Mouse (Mus musculus) hindlimb bud, embryonic 11.5 days (tissue): ENCODE measurements around the gene Apba1.

ENCODE experiments used
- DNase-seq: peaks from one replicate; pipeline ENCODE4 v3.0.0-alpha.2; 2012; ENCODE audit warnings: low read depth, low spot score; ENCODE audit errors: extremely low spot score

Gene Apba1

DNA sequence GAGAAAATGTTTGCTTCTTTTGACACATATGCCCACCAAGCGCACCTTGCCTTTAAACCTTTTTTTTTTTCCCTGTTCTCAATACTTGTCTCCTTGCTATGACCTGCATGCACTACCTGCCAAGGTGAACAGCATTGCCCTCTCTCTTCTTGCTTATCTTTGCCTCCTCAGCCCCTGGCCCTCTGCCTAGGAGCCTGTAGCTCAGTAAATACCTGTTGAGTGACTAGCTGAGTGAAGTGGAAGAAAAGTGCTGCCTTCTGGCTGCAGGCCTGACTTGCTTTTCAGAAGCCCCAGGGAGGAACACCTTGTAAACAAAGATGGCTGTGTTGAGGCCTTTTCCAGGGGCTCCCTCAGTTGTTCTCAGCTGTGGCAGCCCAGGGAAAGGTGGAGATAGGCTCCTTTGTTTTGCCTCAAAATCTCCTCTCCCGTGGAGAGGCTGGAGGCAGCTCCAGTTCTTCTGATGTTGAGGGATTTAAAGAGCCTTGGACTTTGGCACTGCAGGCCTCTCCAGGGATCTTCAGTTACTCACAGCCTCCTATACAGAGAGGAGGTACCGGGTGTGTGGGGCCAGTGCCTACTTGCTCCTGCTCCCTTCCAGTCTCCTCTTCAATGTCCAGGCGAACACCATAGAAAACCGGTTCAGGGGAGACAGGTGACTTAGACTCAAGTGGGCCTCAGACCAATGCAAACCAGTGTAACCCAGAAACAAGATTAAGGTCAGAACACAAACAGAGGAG lies 209.6 kb downstream of the Apba1 start:
- no peak for DNase-seq

DNA sequence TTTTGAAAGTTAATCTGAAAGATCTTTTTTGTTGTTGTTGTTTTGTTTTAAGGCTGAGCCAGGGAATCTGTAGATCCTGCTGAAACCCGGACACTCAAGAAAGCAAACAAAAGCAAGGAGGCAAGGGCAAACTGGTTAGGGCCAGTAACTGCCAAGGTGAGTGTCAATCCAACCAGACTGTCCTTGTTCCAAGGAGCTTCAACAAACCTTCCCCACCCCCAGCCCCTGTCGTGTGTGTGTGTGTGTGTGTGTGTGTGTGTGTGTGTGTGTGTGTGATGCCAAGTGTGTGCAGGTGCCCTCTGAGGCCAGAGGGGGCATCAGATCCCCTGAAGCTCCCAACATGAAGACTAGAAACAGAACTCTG lies 210.2 kb downstream of the Apba1 start:
- no peak for DNase-seq

- DNase-seq = no peak
These were observed 211.7 kb downstream of the Apba1 start for GRCm38 (mm10) chr19:23970374-23970773.

GRCm38 (mm10) chr19:23971391-23971790 lies 212.7 kb downstream of the Apba1 start:
- no peak for DNase-seq

DNA sequence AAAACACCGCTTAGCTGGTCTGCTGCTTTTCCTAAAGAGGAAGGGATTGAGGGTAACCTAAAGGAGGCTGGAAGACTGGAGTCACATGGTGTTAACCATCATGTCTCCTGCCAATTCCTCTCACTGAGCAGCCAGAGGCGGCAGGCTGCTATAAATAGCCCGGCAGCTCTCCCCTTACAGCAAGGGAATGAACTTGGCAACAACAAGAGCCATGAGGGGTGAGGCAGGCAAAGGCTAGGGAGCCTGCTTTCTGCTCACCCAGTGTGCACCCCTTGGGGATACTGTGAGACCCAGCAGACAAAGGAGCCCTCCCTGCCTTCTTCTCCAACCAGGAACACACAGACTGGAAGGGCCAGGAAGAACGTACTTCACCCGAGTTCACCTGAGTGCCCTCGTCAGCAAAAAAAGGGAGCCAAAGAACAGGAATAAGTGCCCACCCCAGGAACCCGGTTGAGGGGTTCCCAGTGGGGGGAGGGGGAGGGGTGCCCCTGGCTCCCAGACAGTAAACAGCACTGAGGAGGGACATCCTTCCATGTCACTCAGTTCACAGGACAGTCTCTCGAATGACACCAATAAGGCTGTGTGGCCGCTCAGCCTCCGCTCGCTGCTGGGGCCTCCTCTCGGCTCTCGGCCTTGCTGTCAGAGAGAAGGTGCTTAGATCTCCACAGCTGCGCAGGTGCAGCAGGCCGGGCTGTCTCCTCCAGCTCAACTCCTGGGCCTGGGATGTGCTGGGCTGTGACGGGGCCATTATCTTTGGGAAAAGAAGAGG lies 214.4 kb downstream of the Apba1 start:
- no peak for DNase-seq

DNA sequence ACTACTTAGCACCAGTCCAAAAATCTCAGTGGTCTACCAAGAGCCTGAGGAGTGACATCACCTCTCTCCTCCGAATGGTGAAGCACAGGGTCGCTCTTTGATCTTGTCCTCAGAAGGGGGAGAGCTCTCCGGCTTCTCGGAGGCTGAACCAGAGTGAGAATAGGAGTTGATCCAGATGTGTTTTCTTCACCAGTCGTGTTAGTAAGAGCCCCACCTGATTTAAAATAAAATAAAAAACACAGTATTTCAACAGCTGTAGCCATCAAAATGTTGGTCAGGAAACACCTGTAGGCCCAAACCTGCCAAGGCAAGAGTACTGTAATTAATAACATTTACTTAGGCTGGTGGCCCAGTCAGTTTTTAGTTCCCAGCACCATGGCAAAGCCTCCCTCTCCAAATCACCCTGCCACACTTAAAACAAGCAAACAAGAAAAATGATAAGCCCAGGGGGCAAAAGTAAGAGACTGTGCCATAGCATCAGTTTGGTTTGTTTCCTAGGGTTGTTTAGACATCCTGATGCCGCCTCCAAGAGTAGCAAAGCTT lies 219.3 kb downstream of the Apba1 start:
- no peak for DNase-seq

DNA sequence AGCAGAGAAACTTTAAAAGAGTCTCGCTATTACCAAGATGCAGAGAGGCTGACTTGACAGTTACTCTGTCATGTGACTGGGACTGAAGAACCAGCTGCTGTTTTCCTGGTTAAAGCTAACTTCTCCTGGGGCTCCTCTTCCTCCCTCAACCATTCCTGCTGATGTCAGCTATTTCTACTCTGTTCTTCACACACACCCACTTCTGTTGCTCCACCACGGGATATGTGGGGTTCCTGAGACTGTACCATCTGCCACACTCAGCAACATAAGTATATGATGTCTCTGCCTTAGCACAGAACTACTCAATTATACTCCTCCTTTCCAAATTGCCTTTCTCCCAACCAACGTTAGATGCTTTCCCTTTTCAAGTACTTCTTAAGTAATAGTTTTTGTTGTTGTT lies 221.9 kb downstream of the Apba1 start:
- DNase-seq = no peak

GRCm38 (mm10) chr19:23984186-23984585 lies 225.5 kb downstream of the Apba1 start:
- no peak for DNase-seq

DNA sequence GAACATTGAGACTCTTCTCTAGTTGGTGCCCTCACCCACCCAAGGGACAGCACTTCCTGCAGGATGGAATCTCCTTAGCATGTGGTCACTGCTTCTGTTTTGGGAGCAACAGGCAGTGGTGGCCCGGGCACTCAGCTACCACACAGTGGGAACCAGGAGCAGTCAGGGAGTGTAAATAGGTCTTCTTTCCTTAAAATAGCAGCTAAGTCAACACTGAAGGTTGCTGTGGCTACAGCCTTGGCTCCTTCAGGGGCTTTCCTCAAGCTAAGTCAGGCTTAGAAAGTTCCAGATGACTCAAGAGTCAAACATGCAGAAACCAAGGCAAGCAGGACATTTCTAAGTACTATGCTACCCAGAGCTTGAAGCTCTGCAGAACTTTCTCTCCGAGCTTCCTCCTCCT lies 228.6 kb downstream of the Apba1 start:
- DNase-seq = no peak

DNA sequence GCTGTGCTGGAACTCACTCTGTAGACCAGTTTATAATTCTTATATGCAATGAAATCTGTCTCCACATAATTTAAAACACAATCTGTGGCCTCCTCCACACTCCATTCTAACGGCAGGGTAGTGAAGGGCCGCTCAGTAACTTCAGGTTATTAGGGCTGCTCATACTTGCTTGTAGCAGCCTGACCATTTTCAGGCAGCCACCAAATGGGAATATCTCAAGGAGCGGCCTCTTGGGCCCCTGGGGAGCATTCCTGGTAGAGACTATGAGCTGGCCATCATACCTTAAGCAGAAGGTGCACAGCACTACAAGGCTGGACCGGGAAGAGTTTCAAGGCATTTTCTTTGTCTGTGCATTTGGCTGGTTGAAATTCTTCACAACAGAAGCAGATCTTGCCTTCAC lies 229.5 kb downstream of the Apba1 start:
- no peak for DNase-seq

DNA sequence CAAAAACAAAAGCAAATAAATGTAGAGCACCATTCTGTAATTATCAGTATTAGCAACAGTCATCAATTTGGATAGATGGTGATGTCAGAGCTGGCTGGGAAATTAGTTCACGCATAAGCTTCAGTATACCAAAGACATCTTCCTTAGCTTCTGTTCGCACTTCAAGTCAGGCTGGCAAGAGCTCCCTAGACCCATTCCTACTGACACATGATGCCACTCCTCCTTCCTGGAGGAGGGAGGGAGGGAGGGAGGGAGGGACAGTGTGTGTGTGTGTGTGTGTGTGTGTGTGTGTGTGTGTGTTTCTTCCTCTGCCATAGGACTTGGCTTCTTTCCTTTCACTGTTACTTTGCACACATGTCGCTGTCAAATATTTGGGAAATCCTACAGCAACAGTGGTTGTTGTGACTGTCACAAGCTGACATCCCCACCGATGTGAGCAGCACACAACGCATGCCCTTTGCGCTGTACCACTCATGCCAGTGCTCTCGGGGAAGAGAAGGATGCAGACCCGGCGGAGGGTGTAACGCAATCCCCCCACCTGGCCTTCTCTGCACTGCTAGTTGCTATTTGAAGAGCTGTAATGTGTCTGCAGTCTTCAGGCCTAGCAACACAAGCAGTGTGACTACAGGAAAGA lies 237.2 kb downstream of the Apba1 start:
- DNase-seq = no peak
